Mouse (Mus musculus) right cerebral cortex, postnatal 4 days (tissue): Measurements from ENCODE around the gene Gbp2b.
"Not testable (repeated sequence)": the region's sequence is repeated elsewhere in the genome, so short reads cannot be mapped to it uniquely, and the experiment has no call there.

Experiments used
- DNase-seq: peaks from one replicate; pipeline ENCODE4 v3.0.0-alpha.2; 2022

The Gbp2b gene

GRCm38 (mm10) chr3:142594547-142594946, at the start of gene Gbp2b:
TSS of gene Gbp2b (plus strand) at chr3:142594847.
- no peak for DNase-seq

GRCm38 (mm10) chr3:142546690-142547089, 48.0 kb upstream of the Gbp2b start:
- no peak for DNase-seq

GRCm38 (mm10) chr3:142550052-142550676, 44.5 kb upstream of the Gbp2b start:
- no peak for DNase-seq

GRCm38 (mm10) chr3:142554601-142555000, 40.0 kb upstream of the Gbp2b start:
- no peak for DNase-seq

GRCm38 (mm10) chr3:142555623-142556022, 39.0 kb upstream of the Gbp2b start:
- DNase-seq: no peak

GRCm38 (mm10) chr3:142559632-142560228, 34.9 kb upstream of the Gbp2b start, which contains the start of gene Gbp3:
TSS of gene Gbp3 (plus strand) at chr3:142560026.
- DNase-seq: no peak

GRCm38 (mm10) chr3:142560296-142560948, 34.2 kb upstream of the Gbp2b start:
- peak; percentile 74 for DNase-seq

GRCm38 (mm10) chr3:142561045-142561646, 33.5 kb upstream of the Gbp2b start:
- DNase-seq: no peak

- DNase-seq: no peak
Measured at GRCm38 (mm10) chr3:142561666-142562065, 33.0 kb upstream of the Gbp2b start.

- not testable (repeated sequence) for DNase-seq
Measured at GRCm38 (mm10) chr3:142567490-142567889, 27.2 kb upstream of the Gbp2b start.

- no peak for DNase-seq
Measured at GRCm38 (mm10) chr3:142570738-142571137, 23.9 kb upstream of the Gbp2b start.

- DNase-seq: no peak
Measured at GRCm38 (mm10) chr3:142577108-142577507, 17.5 kb upstream of the Gbp2b start.

- DNase-seq: no peak
Measured at GRCm38 (mm10) chr3:142578342-142578741, 16.3 kb upstream of the Gbp2b start.

GRCm38 (mm10) chr3:142583067-142583466, 11.6 kb upstream of the Gbp2b start:
- no peak for DNase-seq

- no peak for DNase-seq
Measured at GRCm38 (mm10) chr3:142587386-142587785, 7.3 kb upstream of the Gbp2b start.

GRCm38 (mm10) chr3:142588888-142589287, 5.8 kb upstream of the Gbp2b start:
- no peak for DNase-seq

- no peak for DNase-seq
Measured at GRCm38 (mm10) chr3:142590431-142591067, 4.1 kb upstream of the Gbp2b start.

- DNase-seq: no peak
Measured at GRCm38 (mm10) chr3:142597923-142598322, 3.3 kb downstream of the Gbp2b start.

GRCm38 (mm10) chr3:142601675-142602074, 7.0 kb downstream of the Gbp2b start:
- no peak for DNase-seq

- DNase-seq: no peak
Measured at GRCm38 (mm10) chr3:142618658-142619057, 24.0 kb downstream of the Gbp2b start.

GRCm38 (mm10) chr3:142619606-142620005, 25.0 kb downstream of the Gbp2b start:
- DNase-seq: no peak

- no peak for DNase-seq
Measured at GRCm38 (mm10) chr3:142620111-142620955, 25.7 kb downstream of the Gbp2b start, which contains the start of gene Gbp2. TSS of gene Gbp2 (plus strand) at chr3:142620602.
